Mouse (Mus musculus) intestine, embryonic 16.5 days (tissue): ENCODE measurements around the gene Entpd7. TPM values are rescaled to one million over a fixed set of nuclear protein-coding genes. Genes with fewer than 3 reads are reported as not detected.

Source experiments
- ATAC-seq: fragments of 200-750 bp; cut with Nextera tagmentation; 2 replicates; pipeline ENCODE4 v1.8.0; 2017; ENCODE audit warnings: moderate TSS enrichment, moderate library complexity
- H3K27ac ChIP-seq: fragments of 300-500 bp; sonication (generic); 2 replicates; pipeline ENCODE4 v1.5.1; 2014; ENCODE audit warnings: mild to moderate bottlenecking, low read length
- H3K27me3 ChIP-seq: fragments of 300-500 bp; sonication (generic); replicated peaks from 2 replicates; pipeline ENCODE4 v1.6.1; 2014; ENCODE audit warnings: low read length, control low read depth, mixed read lengths; ENCODE audit not compliant: control insufficient read depth, insufficient read depth
- H3K36me3 ChIP-seq: fragments of 300-500 bp; sonication (generic); 2 replicates; pipeline ENCODE4 v1.6.1; 2014; ENCODE audit warnings: low read length, control low read depth; ENCODE audit not compliant: control insufficient read depth, insufficient read depth
- H3K4me1 ChIP-seq: fragments of 300-500 bp; sonication (generic); 2 replicates; pipeline ENCODE4 v1.6.1; 2014; ENCODE audit warnings: low read length, control low read depth, mixed read lengths; ENCODE audit not compliant: control insufficient read depth, insufficient read depth
- H3K4me2 ChIP-seq: fragments of 300-500 bp; sonication (generic); 2 replicates; pipeline ENCODE4 v1.6.1; 2014; ENCODE audit warnings: low read depth, low read length, control low read depth
- H3K4me3 ChIP-seq: fragments of 300-500 bp; sonication (generic); 2 replicates; pipeline ENCODE4 v1.5.1; 2014; ENCODE audit warnings: mild to moderate bottlenecking, low read length
- H3K9ac ChIP-seq: fragments of 300-500 bp; sonication (generic); 2 replicates; pipeline ENCODE4 v1.6.1; 2014; ENCODE audit warnings: low read depth, low read length
- H3K9me3 ChIP-seq: fragments of 300-500 bp; sonication (generic); 2 replicates; pipeline ENCODE4 v1.6.1; 2016; ENCODE audit warnings: low read length, control low read depth; ENCODE audit not compliant: control insufficient read depth
- WGBS: fragments of 180-500 bp; shearing (Covaris S2); extraction: QIAGEN DNeasy Blood & Tissue Kit; methylation state at CpG from one replicate; pipeline ENCODE4 v1.1.7; 2014; 5-methylcytosine and 5-hydroxymethylcytosine counted together
- polyA plus RNA-seq: library from polyadenylated mRNA; unstranded; fragments of >200 nt; fragmentation: Nextera tagmentation; extraction: Ambion mirVana; gene quantifications from 2 replicates; pipeline ENCODE4 v1.2.1, GENCODE M21; 2015

The Entpd7 gene
- polyA plus RNA-seq, 1 experiment from 2014 or later: 27.6 TPM

DNA sequence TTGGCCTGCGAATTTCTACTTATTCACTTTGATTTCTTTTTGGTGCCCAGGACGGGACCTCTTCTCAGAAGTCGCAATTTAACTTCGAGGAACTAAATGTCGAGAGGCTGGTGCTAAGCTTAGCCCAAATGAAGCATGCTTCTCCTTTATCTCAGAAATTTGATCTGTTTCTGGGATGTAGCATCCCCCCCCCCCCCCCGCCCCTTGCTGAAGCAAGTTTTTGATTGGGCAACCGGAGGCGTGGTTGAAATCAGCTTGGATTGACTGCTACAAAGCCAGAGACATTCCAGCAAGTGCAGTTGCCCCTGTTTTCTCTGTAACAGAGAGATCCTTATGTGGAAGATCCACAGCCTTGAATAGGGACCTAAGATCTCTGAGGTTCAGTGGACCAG is 40.6 kb downstream of the Entpd7 start:
- peaks cover 19% of the 10 kb centered on the region for H3K36me3 ChIP-seq
- no peaks in the 10 kb centered on the region for H3K27me3 ChIP-seq
- no peaks in the 10 kb centered on the region for H3K4me1 ChIP-seq
- H3K4me2 ChIP-seq: peak overlapping the region; percentile 39
- 48% methylated on average over 8 of the region's 8 CpGs for WGBS
- H3K9ac ChIP-seq: no peak overlapping the region
- H3K9me3 ChIP-seq: no peaks in the 10 kb centered on the region
- no peak overlapping the region for H3K27ac ChIP-seq
- no peak for ATAC-seq
- peak overlapping the region; percentile 24 for H3K4me3 ChIP-seq

DNA sequence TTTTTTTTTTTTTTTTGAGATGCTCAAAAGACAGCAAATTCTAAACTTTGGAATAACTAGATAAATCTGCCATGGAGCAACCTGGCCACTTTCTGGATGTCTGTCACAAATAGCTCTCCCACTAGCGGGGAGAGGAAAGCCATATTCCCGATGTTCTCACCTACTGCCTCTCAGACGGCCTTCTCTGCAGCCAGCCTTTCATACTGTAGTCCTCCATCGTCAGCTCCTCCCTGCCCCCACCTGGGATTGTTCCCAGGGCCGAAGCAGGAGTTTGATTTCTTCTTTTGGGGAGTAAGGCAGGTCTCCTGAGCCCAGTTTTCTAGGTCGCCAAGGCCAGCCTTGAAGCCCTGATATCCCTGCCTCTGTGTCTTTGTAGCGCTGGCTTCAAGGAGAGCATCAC is 41.7 kb downstream of the Entpd7 start:
- Histone ChIP-seq H3K9me3 (no peaks in the 10 kb centered on the region), H3K4me2 (no peak overlapping the region), H3K36me3 (peaks cover 10% of the 10 kb centered on the region), H3K9ac (no peak overlapping the region), H3K27ac (no peak overlapping the region), H3K27me3 (no peaks in the 10 kb centered on the region), H3K4me3 (no peak overlapping the region), H3K4me1 (no peaks in the 10 kb centered on the region)
- no peak for ATAC-seq
- 72% methylated on average over 7 of the region's 7 CpGs for WGBS

DNA sequence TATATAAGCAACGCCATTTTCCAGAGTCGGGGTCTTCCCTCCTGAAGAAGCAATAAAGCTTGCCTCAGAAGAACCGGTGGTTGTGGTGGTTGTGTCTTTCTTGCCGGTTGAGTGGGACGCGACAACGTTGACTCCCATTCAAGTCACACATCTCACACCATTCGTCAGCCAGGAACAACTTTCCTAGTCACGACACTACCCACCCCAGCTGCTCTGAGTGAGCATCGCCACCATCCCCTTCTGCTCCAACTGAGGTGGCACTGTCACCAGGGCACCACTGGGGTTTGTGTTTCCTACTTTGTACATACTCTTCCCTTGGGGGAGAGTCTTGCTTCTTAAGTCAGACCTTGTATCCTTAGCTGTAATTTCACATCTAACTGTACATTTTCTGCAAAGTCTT is 48.9 kb downstream of the Entpd7 start:
- peaks cover 32% of the 10 kb centered on the region for H3K36me3 ChIP-seq
- H3K27me3 ChIP-seq: no peaks in the 10 kb centered on the region
- no peak overlapping the region for H3K27ac ChIP-seq
- H3K4me2 ChIP-seq: no peak overlapping the region
- ATAC-seq: no peak
- 98% methylated on average over 10 of the region's 10 CpGs for WGBS
- no peaks in the 10 kb centered on the region for H3K4me1 ChIP-seq
- no peaks in the 10 kb centered on the region for H3K9me3 ChIP-seq
- H3K9ac ChIP-seq: no peak overlapping the region
- no peak overlapping the region for H3K4me3 ChIP-seq

DNA sequence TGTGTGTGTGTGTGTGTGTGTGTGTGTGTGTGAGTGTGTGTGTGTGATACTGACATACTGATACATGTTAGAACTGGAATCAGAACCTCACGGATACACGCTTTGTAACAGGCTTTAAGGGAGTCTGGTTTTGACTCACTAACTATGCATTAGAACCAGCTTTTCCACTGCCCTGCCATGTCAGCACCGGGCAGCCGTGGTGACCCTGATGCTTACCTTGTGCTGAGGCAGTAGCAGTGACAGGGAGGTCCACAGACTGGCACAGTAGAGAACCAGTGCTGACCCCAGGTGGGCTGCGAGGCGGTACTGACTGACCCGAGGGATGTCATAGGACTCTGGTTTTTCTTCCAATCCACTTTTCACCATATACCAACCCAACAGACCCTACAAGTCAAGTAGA is 53.9 kb downstream of the Entpd7 start:
- Histone ChIP-seq H3K4me2 (no peak overlapping the region), H3K4me1 (no peaks in the 10 kb centered on the region), H3K36me3 (peaks cover 23% of the 10 kb centered on the region; the same call in 1 of the 2 replicates), H3K9ac (no peak overlapping the region), H3K27me3 (no peaks in the 10 kb centered on the region), H3K9me3 (no peaks in the 10 kb centered on the region), H3K4me3 (no peak overlapping the region), H3K27ac (no peak overlapping the region)
- 97% methylated on average over 7 of the region's 7 CpGs for WGBS
- no peak for ATAC-seq

DNA sequence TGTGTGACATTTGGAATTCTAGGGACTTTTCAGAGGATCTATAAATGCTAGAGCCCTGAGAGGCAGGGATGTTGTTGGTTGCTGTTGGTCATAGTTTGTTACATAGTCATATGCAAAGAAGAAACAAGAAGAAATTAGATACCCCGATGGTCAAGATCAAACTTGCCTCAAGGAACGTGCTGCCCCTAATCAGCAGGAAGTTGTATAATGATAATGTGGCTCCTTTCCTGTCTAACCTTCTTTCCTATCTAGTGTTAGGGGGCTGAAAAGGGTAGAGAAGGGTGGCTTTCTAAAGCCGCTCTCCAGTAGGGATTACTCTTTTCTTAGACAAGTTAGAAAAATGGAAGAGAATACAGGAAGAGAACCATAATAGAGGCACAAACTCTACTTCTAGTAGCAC is 56.3 kb downstream of the Entpd7 start:
- no peak for ATAC-seq
- no peak overlapping the region for H3K9ac ChIP-seq
- no peak overlapping the region for H3K27ac ChIP-seq
- WGBS: 92% methylated on average over 3 of the region's 3 CpGs
- no peaks in the 10 kb centered on the region for H3K27me3 ChIP-seq
- H3K4me1 ChIP-seq: no peaks in the 10 kb centered on the region
- H3K4me2 ChIP-seq: no peak overlapping the region
- H3K4me3 ChIP-seq: no peak overlapping the region
- H3K9me3 ChIP-seq: no peaks in the 10 kb centered on the region
- peaks cover 16% of the 10 kb centered on the region; the same call in 1 of the 2 replicates for H3K36me3 ChIP-seq

DNA sequence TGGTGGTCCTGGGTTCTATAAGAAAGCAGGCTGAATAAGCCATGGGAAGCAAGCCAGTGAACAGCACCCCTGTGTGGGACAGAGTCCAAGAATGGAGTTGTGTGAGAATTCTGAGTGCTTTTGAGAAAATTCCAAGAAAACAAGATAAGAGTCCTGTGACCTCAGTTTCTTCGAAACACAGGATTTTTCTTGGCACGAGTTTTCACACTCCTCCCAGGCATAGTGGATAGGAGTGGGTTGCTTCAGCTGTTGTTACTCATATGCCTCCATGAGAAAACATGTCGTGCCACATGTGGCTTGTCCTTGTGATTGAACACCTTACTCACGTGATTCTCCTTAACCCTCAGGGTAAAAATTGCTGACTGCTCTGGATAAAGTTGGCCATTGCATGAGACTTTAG is 58.4 kb downstream of the Entpd7 start:
- no peaks in the 10 kb centered on the region for H3K4me1 ChIP-seq
- H3K27me3 ChIP-seq: no peaks in the 10 kb centered on the region
- H3K4me2 ChIP-seq: no peak overlapping the region
- H3K9ac ChIP-seq: no peak overlapping the region
- ATAC-seq: no peak
- H3K36me3 ChIP-seq: peaks cover 10% of the 10 kb centered on the region; the same call in 1 of the 2 replicates
- H3K4me3 ChIP-seq: no peak overlapping the region
- no peaks in the 10 kb centered on the region for H3K9me3 ChIP-seq
- H3K27ac ChIP-seq: no peak overlapping the region
- WGBS: 85% methylated on average over 4 of the region's 4 CpGs

DNA sequence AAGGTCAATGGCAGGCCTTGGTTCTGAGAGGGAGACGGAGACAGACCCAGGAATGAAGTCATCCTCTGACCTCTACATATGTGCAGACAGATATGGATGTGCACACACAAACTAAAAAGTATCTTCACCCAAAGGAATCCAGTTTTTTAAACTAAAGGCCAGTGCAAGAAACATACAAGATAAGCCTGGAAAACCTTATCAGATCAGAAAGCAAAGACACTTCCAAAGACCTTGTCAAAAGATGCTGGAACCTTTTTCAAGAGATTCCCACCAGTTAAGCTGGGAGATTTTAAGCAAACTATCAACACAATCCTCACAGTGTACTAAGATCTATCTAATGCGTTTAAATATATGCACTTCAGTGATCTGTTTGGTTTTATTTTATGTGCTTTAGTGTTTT is 60.5 kb downstream of the Entpd7 start:
- H3K27ac ChIP-seq: no peak overlapping the region
- H3K4me1 ChIP-seq: 0 out of 2 replicates have a peak, but pooled peaks cover 3% of the 10 kb centered on the region
- no peaks in the 10 kb centered on the region for H3K27me3 ChIP-seq
- no peak overlapping the region for H3K4me3 ChIP-seq
- H3K9ac ChIP-seq: no peak overlapping the region
- H3K36me3 ChIP-seq: peaks cover 10% of the 10 kb centered on the region; the same call in 1 of the 2 replicates
- no peaks in the 10 kb centered on the region for H3K9me3 ChIP-seq
- no peak for ATAC-seq
- no peak overlapping the region for H3K4me2 ChIP-seq
- WGBS: 88% methylated on average over 2 of the region's 2 CpGs

DNA sequence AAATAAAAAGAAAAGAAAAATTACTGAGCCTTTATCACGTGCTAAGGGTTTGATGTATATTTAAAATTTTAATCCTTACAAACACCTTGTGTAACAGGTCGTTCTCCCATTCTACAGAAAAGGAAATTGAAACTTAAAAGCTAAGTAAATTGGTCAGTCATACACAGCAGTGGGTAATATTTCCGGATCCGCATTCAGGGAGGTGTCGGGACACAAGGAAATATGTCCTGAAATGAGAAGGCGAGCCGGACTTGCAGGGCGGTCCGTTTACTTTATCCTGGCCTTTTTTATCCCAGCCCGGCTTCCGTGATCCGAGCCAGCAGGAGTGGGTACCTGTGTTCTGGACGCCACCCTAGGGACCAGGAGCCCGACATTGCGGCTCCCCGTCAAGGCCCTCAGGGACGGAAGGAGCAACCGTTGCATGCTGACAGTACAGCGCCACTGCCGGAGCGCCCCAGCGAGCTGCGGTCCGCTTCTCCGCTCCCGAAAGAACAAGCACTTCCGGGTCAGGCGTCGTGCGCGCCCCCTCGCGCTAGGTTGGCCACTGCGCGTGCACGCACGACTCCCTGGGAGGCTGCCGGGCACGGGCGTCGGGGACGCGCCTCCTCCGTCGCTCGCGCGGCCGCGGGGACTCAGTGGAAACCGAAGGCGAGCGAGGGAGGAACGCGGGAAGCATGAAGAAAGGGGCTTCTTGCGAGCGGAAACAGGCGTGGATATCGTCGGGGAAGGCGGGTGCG is 63.2 kb downstream of the Entpd7 start, which contains the start of the genes Cutc and Cox15:
TSS of gene Cutc (plus strand) at position 508 of the 737 bp plus-strand sequence.
TSS of gene Cox15 (minus strand) at position 512 of the 737 bp plus-strand sequence.
- H3K36me3 ChIP-seq: peaks cover 7% of the 10 kb centered on the region; the same call in 1 of the 2 replicates
- WGBS: under 1% methylated on average over 62 of the region's 62 CpGs
- no peaks in the 10 kb centered on the region for H3K27me3 ChIP-seq
- H3K9ac ChIP-seq: peak within 1 kb of the TSS; percentile 88
- 0 out of 2 replicates have a peak, but pooled peaks cover 3% of the 10 kb centered on the region for H3K4me1 ChIP-seq
- H3K27ac ChIP-seq: peak within 1 kb of the TSS; percentile 99
- no peaks in the 10 kb centered on the region for H3K9me3 ChIP-seq
- peak; percentile 91 for ATAC-seq
- peak within 1 kb of the TSS; percentile 66 for H3K4me2 ChIP-seq
- peak within 1 kb of the TSS; percentile 78 for H3K4me3 ChIP-seq

DNA sequence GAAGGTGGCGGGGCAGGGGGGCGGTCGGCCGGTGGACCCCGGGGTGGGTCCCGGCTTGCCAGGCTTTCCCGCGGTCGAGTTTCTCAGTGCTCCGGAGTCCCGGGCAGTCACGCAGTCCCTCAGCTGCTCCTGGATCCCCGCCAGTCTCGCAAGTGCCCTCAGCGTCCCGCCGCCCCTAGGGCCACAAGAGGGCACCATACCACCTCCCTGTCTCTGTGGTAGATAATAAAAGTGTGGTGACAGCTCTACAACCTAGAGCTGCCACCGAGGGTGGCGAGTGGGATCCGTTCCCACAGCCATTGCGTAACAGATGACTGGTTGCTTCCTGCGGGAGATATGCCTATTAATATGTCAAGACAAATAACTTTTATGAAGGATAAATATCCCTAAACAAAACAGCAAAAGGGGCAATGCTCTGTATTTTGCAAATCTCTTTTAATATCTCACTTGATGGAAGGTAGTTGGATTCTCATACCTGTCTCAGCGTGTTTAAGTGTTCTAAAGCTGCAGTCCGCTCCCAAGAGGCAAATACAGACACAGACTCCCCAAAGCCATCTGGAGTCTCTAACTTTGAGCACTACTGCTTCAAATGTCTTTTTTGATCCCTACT is 63.9 kb downstream of the Entpd7 start:
- Histone ChIP-seq H3K9ac (peak overlapping the region; percentile 88), H3K27ac (peak overlapping the region; percentile 99), H3K4me3 (peak overlapping the region; percentile 78), H3K4me2 (peak overlapping the region; percentile 66), H3K36me3 (peaks cover 2% of the 10 kb centered on the region; the same call in 1 of the 2 replicates), H3K27me3 (no peaks in the 10 kb centered on the region), H3K9me3 (no peaks in the 10 kb centered on the region), H3K4me1 (0 out of 2 replicates have a peak, but pooled peaks cover 3% of the 10 kb centered on the region)
- under 1% methylated on average over 24 of the region's 24 CpGs for WGBS
- peak; percentile 93 for ATAC-seq
